Mouse (Mus musculus) C2C12 (cell line): ENCODE data around the gene Grxcr1. TPM values are rescaled to one million over a fixed set of nuclear protein-coding genes. Genes with fewer than 3 reads are reported as not detected.

ENCODE experiments used
- H3K27me3 ChIP-seq: one replicate; pipeline ENCODE4 v1.6.1; 2011; ENCODE audit not compliant: control insufficient read depth, insufficient read depth, insufficient read length
- H3K36me3 ChIP-seq: one replicate; pipeline ENCODE4 v1.6.1; 2011; ENCODE audit not compliant: control insufficient read depth, insufficient read depth
- H3K4me3 ChIP-seq: one replicate; pipeline ENCODE4 v1.5.1; 2011; ENCODE audit warnings: mild to moderate bottlenecking, control low read depth; ENCODE audit not compliant: poor library complexity, insufficient read depth, severe bottlenecking
- H3K79me2 ChIP-seq: one replicate; pipeline ENCODE4 v1.6.1; 2011; ENCODE audit not compliant: control insufficient read depth, insufficient read depth
- H3K79me3 ChIP-seq: one replicate; pipeline ENCODE4 v1.6.1; 2011; ENCODE audit warnings: low read depth, control low read depth
- H3ac ChIP-seq: one replicate; pipeline ENCODE3; 2011; ENCODE audit warnings: low read depth; ENCODE audit not compliant: control insufficient read depth, insufficient read length
- CEBPB ChIP-seq: IDR thresholded peaks from one replicate; pipeline ENCODE4 v1.6.1; 2011; ENCODE audit warnings: low read depth, mild to moderate bottlenecking, control low read depth, moderate library complexity
- CTCF ChIP-seq: IDR thresholded peaks from one replicate; pipeline ENCODE4 v1.5.1; 2011; ENCODE audit not compliant: control insufficient read depth, insufficient read depth, insufficient read length
- FOSL1 ChIP-seq: IDR thresholded peaks from one replicate; pipeline ENCODE4 v1.8.0; 2011; ENCODE audit warnings: mild to moderate bottlenecking, low read length; ENCODE audit not compliant: poor library complexity, insufficient read depth, severe bottlenecking
- MAX ChIP-seq: IDR thresholded peaks from one replicate; pipeline ENCODE4 v1.6.1; 2011; ENCODE audit warnings: mild to moderate bottlenecking, control low read depth
- MYOD1 ChIP-seq: IDR thresholded peaks from one replicate; pipeline ENCODE4 v1.6.1; 2011; ENCODE audit warnings: low read depth; ENCODE audit not compliant: control insufficient read depth, insufficient read length
- MYOG ChIP-seq: IDR thresholded peaks from one replicate; pipeline ENCODE4 v1.6.1; 2011; ENCODE audit not compliant: control insufficient read depth, insufficient read length; ENCODE audit errors: extremely low read depth
- USF1 ChIP-seq: IDR thresholded peaks from one replicate; pipeline ENCODE4 v1.6.1; 2011; ENCODE audit warnings: low read depth, mild to moderate bottlenecking, control low read depth, moderate library complexity
- polyA plus RNA-seq: library from polyadenylated mRNA; unstranded; fragments of >200 nt; fragmentation: generic; extraction: Trizol; gene quantifications from one replicate; pipeline ENCODE4 v1.2.1, GENCODE M21; 2012; ENCODE audit warnings: missing spikeins

Gene Grxcr1
- polyA plus RNA-seq, 1 experiment = not detected

DNA sequence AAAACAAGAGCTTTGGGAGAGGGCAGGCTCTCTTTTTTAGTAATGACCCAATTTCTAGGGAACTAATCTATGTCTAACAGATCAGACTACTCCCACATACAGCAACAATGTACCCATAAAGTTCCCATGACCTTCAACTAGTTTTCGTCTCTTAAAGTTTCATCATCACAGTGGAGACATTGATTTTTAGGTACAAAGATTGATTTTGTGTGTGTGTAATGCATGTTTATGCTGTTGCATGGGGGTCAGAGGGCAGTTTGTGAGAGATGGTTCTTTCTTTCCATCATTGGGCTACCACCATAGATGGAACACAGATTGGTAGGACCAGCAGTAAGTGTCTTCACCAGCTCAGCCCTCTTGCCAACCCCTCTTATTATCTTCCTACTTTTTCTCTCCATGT, 93.8 kb downstream of the Grxcr1 start:
- TF ChIP-seq MAX = no peak
- TF ChIP-seq USF1 = no peak
- TF ChIP-seq MYOD1 = no peak
- no peak for TF ChIP-seq MYOG
- TF ChIP-seq CTCF = no peak
- TF ChIP-seq FOSL1 = no peak
- TF ChIP-seq CEBPB = no peak
- no peaks in the 10 kb centered on the region for H3K27me3 ChIP-seq
- no peaks in the 10 kb centered on the region for H3K79me2 ChIP-seq
- H3K4me3 ChIP-seq = no peak overlapping the region
- no peaks in the 10 kb centered on the region for H3K79me3 ChIP-seq
- H3K36me3 ChIP-seq = no peaks in the 10 kb centered on the region
- H3ac ChIP-seq = no peak overlapping the region

DNA sequence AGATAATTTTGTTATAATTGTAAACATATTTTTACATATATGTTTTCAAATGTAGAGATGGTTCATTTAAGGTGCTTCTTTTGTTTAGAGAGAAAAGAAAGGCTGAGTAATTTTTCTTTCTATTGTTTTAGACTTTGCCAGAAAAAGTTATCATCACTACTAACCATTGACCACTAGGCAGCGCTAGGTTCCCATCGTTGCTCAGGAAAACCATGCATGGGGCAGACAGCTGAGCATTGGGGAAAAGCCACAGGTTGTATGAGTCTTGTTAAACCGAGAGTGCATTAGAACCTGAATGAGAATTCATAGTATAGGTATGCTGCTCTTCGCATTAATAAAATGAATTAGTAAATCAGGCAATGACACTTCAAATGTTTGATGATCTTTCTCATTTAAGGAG, 96.8 kb downstream of the Grxcr1 start:
- Histone ChIP-seq H3ac (no peak overlapping the region), H3K79me2 (no peaks in the 10 kb centered on the region), H3K4me3 (no peak overlapping the region), H3K79me3 (no peaks in the 10 kb centered on the region), H3K27me3 (no peaks in the 10 kb centered on the region), H3K36me3 (no peaks in the 10 kb centered on the region)
- TF ChIP-seq CTCF (no peak), MYOD1 (no peak), FOSL1 (no peak), USF1 (no peak), MAX (no peak), MYOG (no peak), CEBPB (no peak)

DNA sequence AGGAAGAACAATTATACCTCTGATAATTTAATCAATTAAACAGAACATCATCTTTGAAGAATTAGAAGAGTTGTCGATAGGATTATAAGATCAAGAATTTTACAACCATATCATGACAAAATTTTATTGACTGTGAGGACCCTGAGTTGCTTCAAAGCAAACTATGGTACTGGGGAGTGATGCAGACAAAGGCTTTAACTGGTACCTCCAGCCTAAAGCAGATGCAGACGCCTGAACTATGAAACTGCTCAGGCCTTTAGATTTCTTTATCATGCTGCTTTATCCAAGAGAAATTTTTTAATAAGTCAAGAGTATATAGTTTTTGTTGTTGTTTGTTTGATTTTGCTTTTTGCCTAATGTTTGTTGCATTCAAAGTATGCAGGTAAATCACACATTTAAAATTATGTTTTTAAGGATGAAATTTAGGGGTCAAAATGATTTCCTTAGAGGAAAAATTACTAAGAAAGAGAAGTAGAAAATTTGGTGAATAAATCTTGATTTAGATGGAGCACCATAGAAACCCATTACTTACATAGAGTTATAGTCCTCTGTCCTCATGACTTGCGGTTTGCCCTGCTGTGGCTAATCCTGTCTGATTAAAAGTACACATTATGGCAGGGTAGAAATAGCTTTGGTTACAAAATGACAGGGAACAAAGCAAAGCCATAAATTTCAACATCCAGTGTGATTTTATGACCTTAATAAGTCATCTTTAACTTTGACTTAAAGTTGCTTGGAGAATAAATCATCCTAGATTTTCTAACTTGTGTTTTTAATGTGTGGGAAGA, 97.4 kb downstream of the Grxcr1 start:
- no peaks in the 10 kb centered on the region for H3K79me2 ChIP-seq
- no peak overlapping the region for H3ac ChIP-seq
- H3K79me3 ChIP-seq = no peaks in the 10 kb centered on the region
- no peak overlapping the region for H3K4me3 ChIP-seq
- H3K27me3 ChIP-seq = no peaks in the 10 kb centered on the region
- no peaks in the 10 kb centered on the region for H3K36me3 ChIP-seq
- no peak for TF ChIP-seq CTCF
- TF ChIP-seq MAX = no peak
- no peak for TF ChIP-seq USF1
- TF ChIP-seq FOSL1 = no peak
- no peak for TF ChIP-seq CEBPB
- no peak for TF ChIP-seq MYOD1

DNA sequence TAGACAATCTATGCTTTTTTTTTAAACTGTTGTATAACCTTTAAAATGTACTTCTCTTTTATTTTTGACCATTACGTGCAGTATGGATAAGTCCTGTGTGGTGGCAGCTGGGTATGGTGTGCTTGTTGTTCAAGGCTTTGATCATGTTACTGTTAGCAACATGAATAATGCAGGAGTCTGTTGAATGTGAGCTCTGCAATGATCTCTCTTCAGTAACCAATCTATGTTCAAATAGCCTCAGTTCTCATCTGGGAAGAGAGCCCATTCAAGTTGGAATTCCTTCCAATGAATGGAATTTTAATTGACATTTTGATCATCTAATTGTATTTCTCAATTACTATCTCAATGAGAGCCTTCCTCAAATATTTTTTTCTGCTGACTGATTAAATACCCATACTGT, 115.2 kb downstream of the Grxcr1 start:
- Histone ChIP-seq H3K36me3 (no peaks in the 10 kb centered on the region), H3K4me3 (no peak overlapping the region), H3K79me3 (no peaks in the 10 kb centered on the region), H3ac (no peak overlapping the region), H3K27me3 (no peaks in the 10 kb centered on the region), H3K79me2 (no peaks in the 10 kb centered on the region)
- TF ChIP-seq USF1 = no peak
- no peak for TF ChIP-seq MYOG
- TF ChIP-seq CEBPB = no peak
- TF ChIP-seq MAX = no peak
- TF ChIP-seq FOSL1 = no peak

DNA sequence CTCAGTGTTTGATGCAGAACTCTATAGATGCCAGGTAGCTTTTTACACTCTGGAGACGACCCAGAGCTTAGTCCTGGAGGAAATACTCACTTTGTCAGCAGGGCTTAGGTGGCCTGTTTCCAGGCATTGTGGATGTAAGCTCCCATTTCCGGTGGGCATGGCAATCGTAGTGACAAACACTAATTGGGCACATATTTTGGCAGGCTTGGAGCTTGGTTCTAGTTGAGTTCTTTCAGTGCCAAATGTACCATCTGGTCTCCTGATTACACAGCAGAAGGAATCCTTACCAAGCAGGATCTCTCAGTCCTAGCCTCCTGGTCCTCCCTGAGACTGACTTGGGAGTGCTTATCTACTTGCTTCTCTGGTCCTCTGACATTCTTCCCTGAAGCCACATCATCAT, 118.3 kb downstream of the Grxcr1 start:
- Histone ChIP-seq H3K79me3 (no peaks in the 10 kb centered on the region), H3K27me3 (no peaks in the 10 kb centered on the region), H3ac (no peak overlapping the region), H3K36me3 (no peaks in the 10 kb centered on the region), H3K4me3 (no peak overlapping the region), H3K79me2 (no peaks in the 10 kb centered on the region)
- TF ChIP-seq USF1 = no peak
- TF ChIP-seq MYOD1 = no peak

DNA sequence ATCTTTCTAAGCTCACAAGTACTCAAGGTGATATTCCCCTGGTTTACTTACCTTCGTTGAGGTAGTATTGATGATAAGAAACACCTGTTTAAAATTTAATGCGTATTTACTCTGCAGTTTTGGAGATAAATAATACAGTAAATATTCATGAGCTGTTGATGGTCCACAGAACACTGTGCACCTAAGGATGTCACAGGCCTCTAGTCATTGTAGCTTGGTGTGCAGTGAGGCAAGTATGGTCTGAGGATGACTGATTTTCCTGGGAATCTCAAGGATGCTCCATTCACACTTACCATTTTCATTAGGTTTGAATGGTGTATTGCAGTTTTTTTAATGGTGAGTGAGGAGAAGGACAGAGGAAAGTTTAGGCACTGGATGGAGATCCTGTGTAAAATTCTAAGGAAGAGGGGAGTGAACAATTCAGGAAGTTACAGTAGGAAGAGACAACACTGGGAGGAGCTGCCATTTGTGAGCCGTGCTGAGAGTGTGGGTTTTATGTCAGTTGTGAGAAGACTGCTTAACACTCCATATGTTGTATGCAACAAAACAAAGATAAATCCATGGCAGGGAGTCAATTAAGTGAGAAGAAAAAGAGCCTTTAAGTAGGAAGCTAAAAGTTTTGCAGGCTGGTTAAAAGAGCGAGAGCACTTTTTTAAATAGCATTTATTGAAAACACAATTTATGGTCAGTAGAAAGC, 118.9 kb downstream of the Grxcr1 start:
- Histone ChIP-seq H3K4me3 (no peak overlapping the region), H3K79me2 (no peaks in the 10 kb centered on the region), H3K36me3 (no peaks in the 10 kb centered on the region), H3K27me3 (no peaks in the 10 kb centered on the region), H3K79me3 (no peaks in the 10 kb centered on the region), H3ac (no peak overlapping the region)
- TF ChIP-seq FOSL1 (no peak), MAX (no peak), CTCF (no peak), MYOD1 (no peak)
